Mouse (Mus musculus): ENCODE measurements at regions not wholly inside any gene's neighbourhood (a gene's known extent, or its start where the extent isn't known, plus 50 kb on each side); places are given as distances from the start of the nearest gene placed in this dataset.

- DNase-seq, result no peak
Observed at GRCm38 (mm10) chr5:73928691-73929090, 139.5 kb downstream of the Usp46 start.

GRCm38 (mm10) chr5:73930205-73930604, 138.0 kb downstream of the Usp46 start:
- no peak for DNase-seq

- DNase-seq, result peak; percentile 28 to 45
Observed at GRCm38 (mm10) chr5:73937799-73938198, 130.4 kb downstream of the Usp46 start.

GRCm38 (mm10) chr5:73938450-73938849, 129.8 kb downstream of the Usp46 start:
- DNase-seq, result no peak

GRCm38 (mm10) chr5:73942950-73943349, 125.3 kb downstream of the Usp46 start:
- no peak for DNase-seq

GRCm38 (mm10) chr5:73945671-73946070, 122.6 kb downstream of the Usp46 start:
- DNase-seq, result no peak

GRCm38 (mm10) chr5:73946164-73946563, 122.1 kb downstream of the Usp46 start:
- no peak for DNase-seq

- no peak for DNase-seq
Observed at GRCm38 (mm10) chr5:73948031-73948899, 120.0 kb downstream of the Usp46 start.

Data from heart, adult 18-20 months (tissue).